Mouse (Mus musculus) megakaryocyte, embryonic 14.5 days (primary cell): ENCODE data around the gene Ccdc136.

ENCODE experiments used
- FLI1 ChIP-seq: IDR thresholded peaks from 2 replicates; pipeline ENCODE4 v1.6.1; 2012; ENCODE audit warnings: low read length, inconsistent platforms, mixed read lengths
- GATA1 ChIP-seq: IDR thresholded peaks from 3 replicates; pipeline ENCODE4 v1.6.1; 2012; ENCODE audit warnings: mixed read lengths, low read length, inconsistent platforms, borderline replicate concordance

DNA sequence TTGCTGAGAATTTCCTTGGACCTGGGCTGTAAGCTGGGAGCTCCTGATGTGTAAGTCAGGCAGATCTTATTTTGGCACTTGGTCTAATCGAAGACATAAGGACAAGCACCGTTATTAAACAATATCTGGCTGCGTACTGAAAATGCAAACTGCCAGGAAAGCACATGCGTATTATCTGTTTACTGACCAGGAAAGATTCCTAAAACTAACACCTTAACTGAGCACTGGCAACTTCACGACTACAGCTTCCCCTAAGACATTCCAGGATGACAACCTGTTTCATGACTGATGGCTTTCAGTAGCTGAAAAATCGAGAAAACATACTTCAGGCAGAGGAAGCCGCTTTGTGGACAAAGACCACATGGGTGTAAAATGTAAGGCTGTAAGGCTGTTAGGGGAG is 48.9 kb upstream of the Ccdc136 start:
- no peak for TF ChIP-seq GATA1
- no peak for TF ChIP-seq FLI1
